In genomic region chr4:117125348-117125909, GRCm38 (mm10) we compare ENCODE assay signal across 8 mouse cellular contexts. TPM values are rescaled to one million over a fixed set of nuclear protein-coding genes. Genes with fewer than 3 reads are reported as not detected.
DNase-seq lines count a peak whose midpoint lies in the region; ATAC-seq and TF ChIP-seq lines count a peak whose summit lies in the region.

Gene Btbd19 (minus strand): TSS chr4:117125725.

- peaks cover 5 to 36% of the 10 kb centered on the region in 2 experiments for H3K4me1 ChIP-seq in MEL (ENCODE audit: control insufficient read depth in 1 of 2, insufficient read depth in 2 of 2, low read length in 2 of 2)
- peaks cover 19% of the 10 kb centered on the region for H3K4me1 ChIP-seq in hindbrain, embryonic 14.5 days (replicated peaks; ENCODE audit: control insufficient read depth, insufficient read depth, low read length)

- TF ChIP-seq POLR2A in MEL (IDR thresholded peaks at IDR 0.05; ENCODE audit: control insufficient read depth in 1 of 2, insufficient read depth in 1 of 2, low read depth in 1 of 2, low read length in 2 of 2, poor library complexity in 1 of 2) = no peak; a peak in 1 of 4 replicates

- peaks cover 5% of the 10 kb centered on the region; the same call in 1 of the 2 replicates for H3K79me2 ChIP-seq in MEL (ENCODE audit: control insufficient read depth, insufficient read depth, low read length, poor library complexity)

- no peak for TF ChIP-seq CTCF in MEL (IDR thresholded peaks at IDR 0.05 in 2 of 3, conservative IDR thresholded peaks at IDR 0.05 in 1 of 3; ENCODE audit: control insufficient read depth in 1 of 3, insufficient read depth in 1 of 3, low read depth in 2 of 3, low read length in 3 of 3, poor library complexity in 1 of 3, severe bottlenecking in 1 of 3)

- no peak for TF ChIP-seq EP300 in MEL (IDR thresholded peaks at IDR 0.05; ENCODE audit: low read depth in 1 of 2, low read length in 2 of 2)

- peak; percentile 76 for DNase-seq in MEL (ENCODE audit: low read depth, low spot score)
- DNase-seq in cerebellum, postnatal 14 days = peak; percentile 79 to 86
- peak; percentile 65 to 74 for DNase-seq in gastrocnemius, adult 8-10 months (ENCODE audit: low spot score in 2 of 2)
- peak; percentile 66 for DNase-seq in hindbrain, embryonic 14.5 days (ENCODE audit: low spot score)
- DNase-seq in left cerebral cortex, adult 11 months (ENCODE audit: low spot score) = peak; percentile 68
- peak; percentile 88 for DNase-seq in lung, postnatal 10 days
- peak; percentile 67 for DNase-seq in retina, embryonic 14.5 days (ENCODE audit: low spot score)
- DNase-seq in spleen, postnatal 10 days (ENCODE audit: low spot score in 2 of 2) = no peak

- peaks cover 0 to 30% of the 10 kb centered on the region in 2 experiments; a peak in 2 of 4 replicates for H3K36me3 ChIP-seq in MEL (ENCODE audit: control insufficient read depth in 1 of 2, insufficient read depth in 2 of 2, low read length in 2 of 2)
- H3K36me3 ChIP-seq in hindbrain, embryonic 14.5 days (replicated peaks; ENCODE audit: control insufficient read depth, insufficient read depth) = peaks cover 29% of the 10 kb centered on the region

- H3K27ac ChIP-seq in MEL (ENCODE audit: control insufficient read depth, low read depth, low read length) = peak within 1 kb of the TSS; percentile 100
- peak within 1 kb of the TSS; percentile 73 for H3K27ac ChIP-seq in hindbrain, embryonic 14.5 days

- H3K4me2 ChIP-seq in hindbrain, embryonic 14.5 days (replicated peaks) = peak within 1 kb of the TSS; percentile 20; the same call in 1 of the 2 replicates

- H3K9me3 ChIP-seq in MEL (replicated peaks; ENCODE audit: insufficient read depth, low read length) = no peaks in the 10 kb centered on the region
- H3K9me3 ChIP-seq in hindbrain, embryonic 14.5 days (ENCODE audit: control insufficient read depth, low read length) = no peaks in the 10 kb centered on the region

- H3K4me3 ChIP-seq in MEL (ENCODE audit: control insufficient read depth in 1 of 2, insufficient read depth in 1 of 2, low read depth in 2 of 2, low read length in 2 of 2) = peak within 1 kb of the TSS; percentile 32 to 54
- H3K4me3 ChIP-seq in hindbrain, embryonic 14.5 days (replicated peaks; ENCODE audit: low read length) = no peak within 1 kb of the TSS

- peak within 1 kb of the TSS; percentile 83 for H3K9ac ChIP-seq in MEL (ENCODE audit: control insufficient read depth, low read depth, low read length, poor library complexity, severe bottlenecking)
- H3K9ac ChIP-seq in hindbrain, embryonic 14.5 days = peak within 1 kb of the TSS; percentile 45

- WGBS in hindbrain, embryonic 14.5 days = 28% methylated on average over 8 of the region's 8 CpGs

- no peak for TF ChIP-seq RAD21 in MEL (IDR thresholded peaks at IDR 0.05; ENCODE audit: low read depth, low read length)

- ATAC-seq in hindbrain, embryonic 14.5 days (ENCODE audit: low FRiP score) = peak; percentile 22

- H3K27me3 ChIP-seq in MEL (ENCODE audit: control insufficient read depth in 1 of 2, insufficient read depth in 2 of 2, low read length in 2 of 2) = no peaks in the 10 kb centered on the region
- H3K27me3 ChIP-seq in hindbrain, embryonic 14.5 days (ENCODE audit: control insufficient read depth, insufficient read depth, low read length) = no peaks in the 10 kb centered on the region

TF ChIP-seq in MEL, 35 proteins besides CTCF, POLR2A, EP300 and RAD21:
- no peak for TF ChIP-seq CHD2 (IDR thresholded peaks at IDR 0.05; ENCODE audit: low read length)
- peak; percentile 11; the same call in 1 of the 2 replicates for TF ChIP-seq ETS1 (IDR thresholded peaks at IDR 0.05; ENCODE audit: low read depth, low read length)
- peak; percentile 55; the same call in 1 of the 2 replicates for TF ChIP-seq SIN3A (IDR thresholded peaks at IDR 0.05; ENCODE audit: low read length)
- peak; percentile 68 for TF ChIP-seq ZNF384 (IDR thresholded peaks at IDR 0.05; ENCODE audit: low read depth, low read length)
- peak; percentile 36; the same call in 1 of the 2 replicates for TF ChIP-seq MXI1 (IDR thresholded peaks at IDR 0.05; ENCODE audit: low read depth, low read length)
- no peak for TF ChIP-seq ELF1 (IDR thresholded peaks at IDR 0.05; ENCODE audit: low read depth, low read length)
- TF ChIP-seq CHD1 (IDR thresholded peaks at IDR 0.05; ENCODE audit: low read depth, low read length) = 0 out of 2 replicates have a peak, but pooled peaks have one; percentile 94
- no peak for TF ChIP-seq MEF2A (IDR thresholded peaks at IDR 0.05; ENCODE audit: extremely low read depth, insufficient replicate concordance, low read depth, low read length, poor library complexity, severe bottlenecking)

RNA-seq across cellular contexts. Expression of gene Btbd19, which starts in this region (rescaled TPM):
- 12.1 and 13.6 TPM in 2 replicates for total RNA-seq in MEL (2012; rRNA removed)
- polyA plus RNA-seq in MEL (2012; ENCODE audit: insufficient read depth in 1 of 2, insufficient read length in 2 of 2, low read depth in 1 of 2, low replicate concordance in 2 of 2, missing spikeins in 1 of 2) = 10 to 100 TPM in 1 of 2 experiments, not detected in 1; 22.6 TPM
- total RNA-seq in gastrocnemius, adult 8-10 months (2022) = 1 to 10 TPM; 1.6 to 3.2 (median 1.8) TPM
- 3.1 and 3.2 TPM in 2 replicates for polyA plus RNA-seq in hindbrain, embryonic 14.5 days (2014; fragmentation: Nextera tagmentation; extraction: Ambion mirVana)

Comparison
In these comparisons a context has a peak if more than half of its experiments do, and no peak if none do; other contexts are left out.
1. DNase-seq: peak in MEL (single experiment), cerebellum, postnatal 14 days (2 of 2), gastrocnemius, adult 8-10 months (2 of 2), hindbrain, embryonic 14.5 days (single experiment), left cerebral cortex, adult 11 months (single experiment), lung, postnatal 10 days (single experiment) and retina, embryonic 14.5 days (single experiment); none in spleen, postnatal 10 days (0 of 2).